Mouse (Mus musculus): Measurements from ENCODE around the gene Tekt1. TPM values are rescaled to one million over a fixed set of nuclear protein-coding genes. Genes with fewer than 3 reads are reported as not detected.

Tekt1 gene
- polyA plus RNA-seq, 1 experiment from 2014 or later = 6.1 TPM

DNA sequence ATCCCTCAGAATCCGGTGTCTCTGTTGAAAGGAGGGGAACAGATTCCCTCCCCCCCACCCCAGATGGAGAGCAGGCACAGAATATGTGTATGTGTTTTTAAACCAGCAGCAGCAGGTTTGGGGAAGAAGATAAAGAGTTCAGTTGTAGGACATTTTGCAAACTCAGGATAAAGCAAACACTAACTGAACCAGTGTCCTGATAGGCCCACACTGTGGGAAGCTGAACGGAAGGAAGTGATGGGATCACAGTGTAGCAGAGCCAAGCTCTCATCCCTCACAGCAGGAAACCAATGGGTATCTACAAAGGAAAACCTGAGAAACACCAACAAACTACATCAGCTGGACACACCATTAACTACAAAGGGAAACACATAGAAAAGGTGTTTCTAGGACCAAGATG is 14.3 kb upstream of the Tekt1 start:
- no peak overlapping the region for H3K4me3 ChIP-seq
- H3K27ac ChIP-seq (replicated peaks) = no peak overlapping the region
- H3K27me3 ChIP-seq (ENCODE audit: low read depth, poor library complexity, severe bottlenecking) = no peaks in the 10 kb centered on the region
- 71% methylated on average over 2 of the region's 2 CpGs for WGBS
- H3K9me3 ChIP-seq (replicated peaks) = no peaks in the 10 kb centered on the region
- no peak for DNase-seq (ENCODE audit: low spot score)
- no peaks in the 10 kb centered on the region for H3K4me1 ChIP-seq
- H3K36me3 ChIP-seq = no peaks in the 10 kb centered on the region

GRCm38 (mm10) chr11:72369904-72370672 is 7.8 kb upstream of the Tekt1 start:
- DNase-seq (ENCODE audit: low spot score) = no peak
- H3K27me3 ChIP-seq (ENCODE audit: low read depth, poor library complexity, severe bottlenecking) = no peaks in the 10 kb centered on the region

GRCm38 (mm10) chr11:72367934-72368674 is 5.9 kb upstream of the Tekt1 start:
- Histone ChIP-seq H3K36me3 (no peaks in the 10 kb centered on the region), H3K27me3 (ENCODE audit: low read depth, poor library complexity, severe bottlenecking) (peaks cover under 1% of the 10 kb centered on the region), H3K4me1 (peaks cover 11% of the 10 kb centered on the region; the same call in 1 of the 2 replicates), H3K9me3 (replicated peaks) (no peaks in the 10 kb centered on the region), H3K4me3 (no peak overlapping the region), H3K27ac (replicated peaks) (no peak overlapping the region)
- DNase-seq (ENCODE audit: low spot score) = no peak
- WGBS = 71% methylated on average over 11 of the region's 11 CpGs

More at GRCm38 (mm10) chr11:72369904-72370672, 7.8 kb upstream of the Tekt1 start:
- Histone ChIP-seq H3K9me3 (replicated peaks) (no peaks in the 10 kb centered on the region), H3K4me3 (no peak overlapping the region), H3K4me1 (peaks cover 11% of the 10 kb centered on the region; the same call in 1 of the 2 replicates), H3K27ac (replicated peaks) (no peak overlapping the region), H3K36me3 (no peaks in the 10 kb centered on the region)
- WGBS = 50% methylated on average over 12 of the region's 12 CpGs

GRCm38 (mm10) chr11:72366126-72366525 is 3.9 kb upstream of the Tekt1 start:
- Histone ChIP-seq H3K4me1 (peaks cover 22% of the 10 kb centered on the region), H3K27me3 (ENCODE audit: low read depth, poor library complexity, severe bottlenecking) (peaks cover 9% of the 10 kb centered on the region), H3K9me3 (replicated peaks) (no peaks in the 10 kb centered on the region), H3K27ac (replicated peaks) (no peak overlapping the region), H3K4me3 (no peak overlapping the region), H3K36me3 (no peaks in the 10 kb centered on the region)
- DNase-seq (ENCODE audit: low spot score) = no peak
- WGBS = 86% methylated on average over 9 of the region's 9 CpGs

- H3K4me1 ChIP-seq = peaks cover 21% of the 10 kb centered on the region
- no peaks in the 10 kb centered on the region for H3K36me3 ChIP-seq
- DNase-seq (ENCODE audit: low spot score) = no peak
- H3K9me3 ChIP-seq (replicated peaks) = no peaks in the 10 kb centered on the region
- H3K27ac ChIP-seq (replicated peaks) = no peak overlapping the region
- 91% methylated on average over 5 of the region's 5 CpGs for WGBS
- H3K4me3 ChIP-seq = no peak overlapping the region
- H3K27me3 ChIP-seq (ENCODE audit: low read depth, poor library complexity, severe bottlenecking) = peaks cover 9% of the 10 kb centered on the region
Measured at GRCm38 (mm10) chr11:72364526-72364925, 2.3 kb upstream of the Tekt1 start.

DNA sequence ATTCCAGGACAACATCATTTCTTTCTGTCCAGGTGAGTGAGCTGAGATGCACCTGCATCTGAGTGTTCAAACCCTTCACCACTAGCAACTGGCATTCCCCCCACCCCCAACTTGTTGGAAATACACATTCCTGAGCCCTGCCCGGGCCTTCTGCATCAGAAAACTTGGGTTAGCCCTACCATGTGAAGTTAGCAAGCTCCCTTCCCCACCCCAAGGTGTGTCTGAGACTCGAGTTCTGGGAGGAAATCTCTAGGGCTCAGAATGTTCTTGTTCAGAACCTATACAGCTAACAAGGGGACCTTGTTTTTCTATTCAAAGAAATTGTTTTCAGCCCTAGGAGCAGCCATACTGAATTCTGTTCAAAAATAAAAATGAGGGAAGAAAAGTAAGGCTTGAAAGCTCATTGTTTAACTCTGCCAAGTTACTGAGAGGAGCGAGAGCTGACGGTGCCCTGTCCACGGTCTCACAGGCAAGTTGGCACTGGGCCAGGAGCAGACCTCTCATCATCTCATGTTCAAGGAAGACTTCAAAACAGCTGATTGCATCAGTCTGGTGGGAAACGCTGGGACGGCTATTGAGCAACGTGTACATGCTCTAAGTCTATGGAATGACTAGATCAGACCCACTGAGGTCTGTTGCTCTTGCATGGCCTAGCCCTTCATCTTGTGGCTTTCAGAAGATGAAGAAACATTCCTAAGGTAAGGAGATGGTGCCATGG is 1.4 kb upstream of the Tekt1 start:
- WGBS = 91% methylated on average over 8 of the region's 8 CpGs
- Histone ChIP-seq H3K27me3 (ENCODE audit: low read depth, poor library complexity, severe bottlenecking) (peaks cover 9% of the 10 kb centered on the region), H3K4me1 (peaks cover 21% of the 10 kb centered on the region), H3K27ac (replicated peaks) (no peak overlapping the region), H3K36me3 (no peaks in the 10 kb centered on the region), H3K4me3 (no peak overlapping the region), H3K9me3 (replicated peaks) (no peaks in the 10 kb centered on the region)
- no peak for DNase-seq (ENCODE audit: low spot score)

- peak overlapping the region; percentile 62 for H3K4me3 ChIP-seq
- DNase-seq (ENCODE audit: low spot score) = peak; percentile 87
- H3K27ac ChIP-seq (replicated peaks) = peak overlapping the region; percentile 89
- WGBS = 11% methylated on average over 42 of the region's 42 CpGs
- H3K4me1 ChIP-seq = peaks cover 14% of the 10 kb centered on the region
- H3K27me3 ChIP-seq (ENCODE audit: low read depth, poor library complexity, severe bottlenecking) = peaks cover 9% of the 10 kb centered on the region
- no peaks in the 10 kb centered on the region for H3K36me3 ChIP-seq
- no peaks in the 10 kb centered on the region for H3K9me3 ChIP-seq (replicated peaks)
Measured at GRCm38 (mm10) chr11:72361385-72362346, 576 bp downstream of the Tekt1 start.

DNA sequence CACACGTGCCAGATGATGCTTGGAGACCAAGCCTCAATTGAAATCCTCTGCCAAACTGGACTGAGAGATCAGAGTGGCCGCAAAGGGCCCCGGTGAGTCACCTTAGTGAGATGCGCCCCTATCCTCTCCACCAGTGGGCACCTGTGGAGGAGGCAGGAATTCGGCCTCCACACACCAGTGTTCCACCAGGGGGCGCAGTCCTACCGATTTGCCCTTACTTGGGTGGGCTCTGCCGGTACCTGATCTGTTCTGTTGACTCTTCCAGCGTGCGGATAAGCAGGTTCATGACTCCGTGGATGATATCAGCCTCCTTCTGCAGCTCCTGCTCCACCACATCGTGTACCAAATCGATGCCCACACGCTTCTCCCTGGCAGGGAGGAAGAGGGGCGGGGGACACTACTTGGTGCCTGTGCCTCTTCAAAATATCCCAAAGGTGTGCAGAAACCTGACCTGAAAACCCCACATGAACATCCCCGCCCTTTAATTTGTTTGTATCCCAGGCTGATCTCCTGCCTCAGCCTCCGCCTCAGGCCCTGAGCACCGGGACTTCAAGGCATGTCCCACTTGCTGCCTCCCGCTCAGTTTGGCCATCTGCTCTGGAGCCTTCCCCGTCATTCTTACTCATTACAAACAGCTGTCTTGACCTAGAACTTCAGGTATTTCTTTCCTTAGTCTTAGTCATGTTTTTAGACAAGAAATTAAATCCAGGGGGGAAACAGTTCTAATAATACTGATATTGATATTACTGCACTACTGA is 7.1 kb downstream of the Tekt1 start:
- peaks cover 5% of the 10 kb centered on the region for H3K4me1 ChIP-seq
- peak overlapping the region; percentile 34; the same call in 1 of the 2 replicates for H3K4me3 ChIP-seq
- H3K9me3 ChIP-seq (replicated peaks) = no peaks in the 10 kb centered on the region
- WGBS = 25% methylated on average over 20 of the region's 20 CpGs
- H3K36me3 ChIP-seq = no peaks in the 10 kb centered on the region
- H3K27me3 ChIP-seq (ENCODE audit: low read depth, poor library complexity, severe bottlenecking) = no peaks in the 10 kb centered on the region
- H3K27ac ChIP-seq (replicated peaks) = no peak overlapping the region
- DNase-seq (ENCODE audit: low spot score) = peak; percentile 78

DNA sequence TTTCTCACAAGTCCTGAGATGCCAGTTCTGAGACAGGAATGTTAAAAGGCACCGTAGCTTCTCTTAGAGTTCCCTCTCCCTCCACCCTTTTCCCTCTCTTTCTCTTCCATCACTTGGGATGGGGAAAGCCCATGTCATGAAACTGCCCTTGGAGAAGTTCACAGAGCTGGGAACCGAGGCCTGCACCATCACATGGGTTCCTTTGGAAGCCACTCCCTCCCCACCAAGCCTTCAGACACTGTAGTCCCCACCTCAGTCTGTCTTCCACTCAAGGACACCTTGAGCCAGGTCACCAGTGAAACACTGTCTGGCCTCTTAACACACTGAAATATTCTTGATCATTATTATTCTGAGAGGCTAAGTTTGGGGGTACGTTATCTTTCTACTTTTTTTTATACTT is 9.1 kb downstream of the Tekt1 start:
- H3K4me3 ChIP-seq = no peak overlapping the region
- no peak for DNase-seq (ENCODE audit: low spot score)
- H3K36me3 ChIP-seq = no peaks in the 10 kb centered on the region
- peaks cover 5% of the 10 kb centered on the region for H3K4me1 ChIP-seq
- 78% methylated on average over 3 of the region's 3 CpGs for WGBS
- no peaks in the 10 kb centered on the region for H3K27me3 ChIP-seq (ENCODE audit: low read depth, poor library complexity, severe bottlenecking)
- no peak overlapping the region for H3K27ac ChIP-seq (replicated peaks)
- H3K9me3 ChIP-seq (replicated peaks) = no peaks in the 10 kb centered on the region

GRCm38 (mm10) chr11:72352272-72352671 is 10.0 kb downstream of the Tekt1 start:
- Histone ChIP-seq H3K9me3 (replicated peaks) (no peaks in the 10 kb centered on the region), H3K4me3 (no peak overlapping the region), H3K36me3 (no peaks in the 10 kb centered on the region), H3K27me3 (ENCODE audit: low read depth, poor library complexity, severe bottlenecking) (no peaks in the 10 kb centered on the region), H3K27ac (replicated peaks) (no peak overlapping the region), H3K4me1 (peaks cover 5% of the 10 kb centered on the region)
- DNase-seq (ENCODE audit: low spot score) = no peak
- 88% methylated on average over 1 of the region's 1 CpGs for WGBS

DNA sequence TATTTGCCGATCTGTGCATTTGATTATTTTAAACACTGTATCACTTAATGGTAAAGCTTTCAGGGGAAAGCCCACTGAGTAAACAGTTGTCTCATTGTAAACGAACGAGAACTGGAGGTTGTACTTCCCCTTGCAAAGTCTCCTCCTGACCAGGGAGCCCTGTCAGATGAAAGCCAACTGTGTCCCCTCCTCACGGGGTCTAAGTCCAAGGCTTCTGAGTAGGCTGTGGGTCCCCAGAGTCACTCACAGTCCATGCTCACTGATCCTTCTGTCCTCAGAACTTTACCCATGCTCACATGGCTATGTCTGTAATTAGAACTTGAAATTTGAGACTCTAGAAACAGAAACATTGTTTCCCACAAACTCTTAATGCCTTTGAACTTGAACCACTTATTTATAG is 12.6 kb downstream of the Tekt1 start:
- no peaks in the 10 kb centered on the region for H3K9me3 ChIP-seq (replicated peaks)
- 77% methylated on average over 4 of the region's 4 CpGs for WGBS
- H3K4me3 ChIP-seq = no peak overlapping the region
- no peak overlapping the region for H3K27ac ChIP-seq (replicated peaks)
- no peaks in the 10 kb centered on the region for H3K27me3 ChIP-seq (ENCODE audit: low read depth, poor library complexity, severe bottlenecking)
- no peaks in the 10 kb centered on the region for H3K36me3 ChIP-seq
- DNase-seq (ENCODE audit: low spot score) = no peak
- no peaks in the 10 kb centered on the region for H3K4me1 ChIP-seq
